Mouse (Mus musculus) lung, postnatal 36 days (tissue): ENCODE results near the gene Gm20388.

ENCODE experiments used
- DNase-seq: peaks from one replicate; pipeline ENCODE4 v3.0.0; 2022; ENCODE audit warnings: mixed read lengths

Gm20388 gene

GRCm38 (mm10) chr8:121935341-121936294, 2025.0 kb downstream of the Gm20388 start:
- DNase-seq, result no peak

DNA sequence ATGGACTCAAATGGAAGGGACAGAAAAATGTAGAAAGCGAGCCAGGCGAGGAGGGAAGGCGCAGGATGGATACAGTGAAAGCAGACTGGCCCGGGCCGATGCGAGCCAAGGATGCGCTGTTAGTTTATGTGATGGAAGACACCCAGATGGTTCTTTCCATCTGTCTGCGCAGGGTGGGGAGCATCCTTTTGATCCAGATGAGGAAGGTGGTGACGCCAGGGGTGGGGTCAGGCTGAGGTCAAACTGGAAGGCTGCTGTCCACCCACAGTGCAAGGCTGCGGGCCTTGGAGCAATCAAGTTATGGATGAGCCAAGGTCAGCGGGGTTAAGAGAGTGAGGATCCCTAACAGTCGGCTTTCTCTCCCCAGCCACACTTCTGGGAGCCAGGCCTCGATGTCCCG, 2025.8 kb downstream of the Gm20388 start:
- peak; percentile 54 for DNase-seq

GRCm38 (mm10) chr8:121938732-121939131, 2028.1 kb downstream of the Gm20388 start:
- DNase-seq, result no peak

DNA sequence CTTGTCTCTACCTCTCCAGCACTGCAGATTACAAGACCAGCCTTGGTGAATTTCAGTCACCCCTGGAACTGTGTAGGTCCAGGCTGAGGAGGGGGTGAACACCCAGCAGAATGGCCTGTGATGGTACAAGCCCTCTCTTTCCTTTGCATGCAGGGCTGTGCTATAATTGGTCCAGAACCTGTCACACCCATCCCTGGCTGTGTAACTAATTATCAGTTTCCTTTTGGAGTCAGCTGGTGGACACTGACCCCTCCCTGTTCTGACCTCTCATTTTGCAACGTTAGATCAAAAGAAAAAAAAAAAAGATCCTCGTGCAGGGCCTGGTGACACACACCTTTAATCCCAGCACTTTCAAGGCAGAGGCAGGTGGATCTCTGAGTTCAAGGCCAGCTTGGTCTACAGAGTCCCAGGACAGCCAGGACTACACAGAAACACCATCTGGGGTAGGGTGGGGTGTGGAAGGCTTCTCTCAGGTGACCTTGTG, 2032.5 kb downstream of the Gm20388 start:
- DNase-seq, result no peak

DNA sequence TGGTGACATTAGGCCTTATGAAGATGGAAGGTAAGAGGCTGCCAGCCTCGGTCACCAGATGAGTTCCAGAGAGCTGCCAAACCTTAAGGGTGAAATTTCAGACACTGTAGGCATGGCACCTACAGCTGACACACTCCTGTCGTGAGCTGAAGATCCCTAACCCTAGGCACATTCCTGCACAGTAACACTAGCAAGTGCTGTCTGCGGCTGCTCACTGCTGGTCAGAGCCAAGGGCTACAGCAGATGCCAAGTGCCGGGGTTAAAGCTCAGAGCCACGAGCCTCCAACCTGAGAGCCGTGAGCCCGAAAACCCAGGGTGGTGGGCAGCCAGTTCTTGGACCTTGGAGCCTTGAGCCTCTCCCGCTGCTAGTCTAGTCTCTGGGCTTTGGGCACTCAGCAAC, 2033.1 kb downstream of the Gm20388 start:
- no peak for DNase-seq

DNA sequence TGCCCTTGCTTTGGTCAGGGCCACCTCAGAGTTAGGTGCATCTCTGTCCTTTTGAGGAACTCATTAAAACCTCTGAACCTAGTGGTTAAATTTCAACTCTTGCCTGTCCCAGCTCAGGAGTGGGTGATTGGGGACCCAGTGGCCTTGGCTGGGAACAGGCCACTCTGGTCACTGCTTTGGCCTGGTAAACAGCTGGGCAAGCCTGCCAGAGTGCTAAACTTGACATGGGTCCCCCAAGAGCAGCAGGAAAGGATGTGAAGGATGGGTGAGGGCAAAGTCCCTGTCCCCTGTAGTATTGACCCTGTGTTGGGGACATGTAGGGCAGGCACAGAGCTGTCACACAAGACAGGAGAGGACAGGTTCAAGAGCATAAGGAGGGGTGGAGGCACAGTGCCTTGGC, 2034.2 kb downstream of the Gm20388 start, which contains the start of gene Car5a:
Gene Car5a (minus strand): TSS at position 74 of the 400 bp plus-strand sequence.
- no peak for DNase-seq

GRCm38 (mm10) chr8:121946351-121946750, 2035.7 kb downstream of the Gm20388 start:
- no peak for DNase-seq

GRCm38 (mm10) chr8:121947047-121947752, 2036.6 kb downstream of the Gm20388 start:
- no peak for DNase-seq

GRCm38 (mm10) chr8:121947753-121948141, 2037.1 kb downstream of the Gm20388 start:
- DNase-seq, result peak; percentile 96

- no peak for DNase-seq
These were observed 2037.9 kb downstream of the Gm20388 start for GRCm38 (mm10) chr8:121948321-121949145.

- no peak for DNase-seq
These were observed 2038.7 kb downstream of the Gm20388 start, which contains the start of gene Banp for GRCm38 (mm10) chr8:121949222-121949800. Gene Banp (plus strand): TSS chr8:121949750.

DNA sequence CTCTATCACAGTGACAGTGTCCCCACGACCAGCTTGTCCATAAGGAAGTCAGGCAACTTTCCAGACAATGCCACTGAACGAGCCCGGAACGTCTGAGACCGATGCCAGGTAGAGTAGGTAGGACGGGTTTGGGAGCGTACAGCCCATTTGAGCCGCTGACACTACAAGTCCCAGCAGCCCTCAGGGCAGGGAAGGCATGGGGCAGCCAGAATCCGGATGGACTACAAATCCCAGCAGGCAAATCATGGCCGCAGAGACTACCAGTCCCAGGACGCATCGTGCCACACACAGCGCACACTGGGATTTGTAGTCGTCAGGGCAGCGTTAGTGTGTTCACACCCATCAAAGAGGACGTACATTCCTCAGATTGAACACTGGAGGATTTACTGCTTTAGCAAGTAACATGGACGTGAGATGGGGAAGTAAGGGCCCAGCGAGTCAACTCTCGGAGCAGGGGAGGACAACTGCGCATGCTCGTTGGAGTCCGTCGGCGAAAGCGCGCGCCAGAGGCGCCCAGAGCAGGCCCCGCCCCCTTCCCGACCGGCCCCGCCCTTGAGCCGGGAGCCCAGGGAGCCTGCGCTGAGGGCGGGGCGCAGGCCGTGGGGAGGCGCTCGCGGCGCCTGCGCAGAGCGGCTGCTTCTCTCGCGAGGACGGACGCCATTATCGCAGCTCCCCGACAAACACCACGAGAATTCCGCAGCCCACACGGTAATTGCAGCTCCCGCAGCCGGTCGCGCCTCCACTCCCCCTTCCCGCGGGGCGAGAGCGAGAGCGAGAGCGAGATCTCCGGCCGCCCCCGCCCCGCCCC, 2039.5 kb downstream of the Gm20388 start:
- DNase-seq, result peak; percentile 99

DNA sequence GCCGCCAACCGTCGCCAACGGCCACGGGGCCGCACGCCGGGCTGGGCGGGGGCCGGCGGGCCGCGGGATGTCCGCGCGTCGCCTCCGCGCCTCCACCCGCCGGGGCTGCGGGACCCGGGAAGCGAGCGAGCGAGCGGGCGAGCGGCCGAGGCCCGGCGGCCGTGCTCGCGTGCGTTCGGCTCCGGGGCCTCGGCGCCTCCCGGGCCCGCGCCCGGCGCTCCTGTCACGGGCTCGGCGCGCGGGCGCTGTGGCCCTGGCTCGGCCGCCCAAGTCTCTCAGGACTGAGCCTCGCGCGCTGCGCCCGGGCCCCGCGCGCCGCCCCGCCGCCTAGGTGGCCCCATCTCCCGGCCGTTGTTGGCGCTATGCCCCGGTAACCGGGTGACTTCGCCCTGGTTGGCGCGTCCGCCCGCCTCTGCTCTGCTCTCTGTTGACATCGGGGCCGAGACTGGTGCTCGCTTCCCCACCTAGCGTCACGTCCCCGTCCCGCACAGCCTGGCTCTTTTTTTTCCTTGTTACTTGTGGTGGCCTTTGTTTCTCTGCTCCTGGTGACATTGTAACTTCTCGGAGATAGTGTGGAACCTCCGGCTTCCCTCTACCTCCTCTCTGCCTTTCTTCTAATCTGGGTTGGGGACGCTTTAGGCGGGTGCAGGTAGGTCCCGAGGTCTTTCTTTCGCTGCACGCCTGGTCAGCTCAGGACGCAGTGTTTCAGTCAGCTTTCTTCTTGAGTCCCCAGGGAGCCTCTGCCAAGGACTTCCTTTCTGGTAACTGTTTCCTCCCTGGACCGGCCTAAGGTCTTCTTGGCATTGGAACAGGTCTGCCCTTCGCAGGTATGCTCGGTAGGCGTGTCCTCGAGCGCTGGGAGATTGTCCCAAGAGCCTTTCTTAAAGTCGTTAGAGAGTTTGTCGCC, 2040.4 kb downstream of the Gm20388 start:
- DNase-seq, result peak; percentile 79

- no peak for DNase-seq
These were observed 2041.0 kb downstream of the Gm20388 start for GRCm38 (mm10) chr8:121951656-121952009.

- no peak for DNase-seq
These were observed 2041.5 kb downstream of the Gm20388 start for GRCm38 (mm10) chr8:121952122-121952521.

DNA sequence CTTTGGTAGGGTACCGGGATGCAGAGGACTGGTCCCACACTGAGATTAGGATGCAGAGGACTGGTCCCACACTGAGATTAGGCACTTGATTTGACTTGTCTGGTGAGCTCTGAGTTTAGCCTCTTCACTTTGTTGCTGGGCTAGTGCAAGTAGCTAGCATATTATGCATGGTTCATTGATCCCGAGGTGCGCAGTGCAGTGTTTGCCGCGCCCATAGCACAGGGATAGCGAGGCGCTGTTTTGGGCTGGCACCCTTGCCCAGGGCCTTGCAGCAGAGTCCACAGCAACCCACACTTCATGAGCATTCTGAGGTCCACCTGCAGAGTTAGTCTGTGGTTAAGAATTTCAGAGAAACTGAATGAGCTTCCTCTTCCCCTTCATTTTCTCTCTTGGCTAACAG, 2042.2 kb downstream of the Gm20388 start:
- no peak for DNase-seq

DNA sequence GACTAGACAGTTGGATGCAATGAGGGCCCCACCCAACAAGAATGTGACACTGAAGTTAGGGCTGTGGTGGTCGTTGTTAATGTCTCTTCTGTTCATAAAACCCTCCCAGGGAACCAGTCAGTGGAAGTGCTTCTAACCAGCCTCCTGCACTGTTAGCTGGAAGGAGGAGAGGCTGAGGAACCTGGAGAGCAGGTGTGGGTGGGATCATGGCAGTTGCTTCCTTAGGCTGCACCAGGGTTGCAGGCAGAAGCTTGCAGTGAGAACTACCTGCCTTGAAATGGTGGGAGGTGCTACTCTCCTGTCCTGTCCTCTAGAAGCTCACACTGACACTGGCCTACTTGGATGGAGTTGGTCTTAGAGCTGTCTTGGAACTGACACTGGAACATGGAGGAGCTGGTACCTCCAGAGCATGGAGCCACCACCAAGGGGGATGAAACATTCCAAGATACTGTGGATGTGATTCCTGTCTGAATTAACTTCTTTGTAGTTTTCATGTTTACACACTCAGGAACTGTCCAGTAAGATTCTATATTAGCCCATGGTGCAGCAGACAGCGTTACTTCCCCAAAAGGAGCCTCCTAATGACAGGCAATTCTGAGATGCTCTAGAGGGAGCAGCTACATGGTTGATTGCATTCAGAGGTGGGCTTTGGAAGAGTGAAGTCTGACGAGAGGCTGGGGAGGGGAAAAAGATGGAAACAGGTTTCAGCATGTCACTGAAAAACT, 2043.3 kb downstream of the Gm20388 start:
- DNase-seq, result no peak

DNA sequence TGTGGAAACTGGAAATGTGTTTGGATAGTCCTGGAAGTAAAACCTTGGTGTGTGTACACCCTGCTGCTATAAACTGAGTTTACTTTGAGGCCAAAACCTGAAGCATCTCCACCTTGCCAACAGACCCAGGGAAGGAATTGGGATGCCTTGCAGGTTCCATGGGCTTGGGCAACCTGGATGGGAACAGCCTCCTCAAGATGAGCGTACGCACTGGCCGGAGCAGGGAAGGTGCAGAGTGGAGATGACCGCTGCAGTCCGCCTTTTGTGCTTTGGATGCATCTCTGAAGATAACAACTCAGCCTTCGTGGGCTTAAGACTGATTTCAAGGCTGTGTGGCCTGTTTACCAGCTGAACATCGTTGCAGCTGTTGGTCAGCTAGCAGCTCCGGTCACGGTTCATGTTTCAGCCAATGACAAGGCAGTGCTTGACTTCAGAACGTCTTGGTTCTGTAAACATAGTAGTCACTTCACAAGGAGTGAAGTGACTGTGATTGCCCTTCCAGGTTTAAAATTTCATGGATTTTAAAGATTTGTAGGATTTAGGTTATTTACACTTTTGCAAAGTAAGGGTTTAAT, 2044.4 kb downstream of the Gm20388 start:
- no peak for DNase-seq

DNA sequence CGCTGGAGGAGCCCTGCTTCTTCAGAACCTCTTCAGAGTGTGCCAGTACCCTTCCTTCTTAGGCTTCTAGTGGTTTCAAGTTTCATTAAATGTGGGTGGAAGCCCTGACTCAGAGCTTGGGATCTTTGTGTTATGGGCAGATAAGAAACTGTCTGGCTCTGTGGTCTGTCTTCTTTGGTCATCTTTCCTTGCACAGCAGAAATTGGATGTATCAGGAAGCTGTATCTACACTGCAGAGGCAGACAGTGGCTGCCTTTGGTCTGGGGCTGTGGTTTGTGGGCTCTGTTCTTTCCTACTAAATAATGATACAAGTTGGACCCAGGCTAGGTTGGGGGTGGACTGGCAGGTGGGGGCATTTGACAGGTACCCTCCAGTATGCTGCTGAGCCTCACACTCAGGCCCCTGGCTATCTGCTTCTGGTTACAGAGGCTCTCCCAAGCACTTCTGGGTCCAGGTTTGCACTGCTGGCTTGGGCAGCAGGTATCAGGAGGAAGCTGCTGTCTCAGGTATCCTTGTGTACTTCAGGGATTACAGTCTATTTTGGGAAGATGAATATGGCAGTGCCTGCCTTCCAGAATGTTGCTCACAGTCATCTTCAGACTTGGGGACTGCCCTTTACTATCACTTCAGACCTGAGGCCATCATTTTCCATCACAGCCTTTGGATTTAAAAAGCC, 2045.3 kb downstream of the Gm20388 start:
- DNase-seq, result no peak
